Mouse (Mus musculus): ENCODE measurements at regions not wholly inside any gene's neighbourhood (a gene's known extent, or its start where the extent isn't known, plus 50 kb on each side); places are given as distances from the start of the nearest gene placed in this dataset.

DNA sequence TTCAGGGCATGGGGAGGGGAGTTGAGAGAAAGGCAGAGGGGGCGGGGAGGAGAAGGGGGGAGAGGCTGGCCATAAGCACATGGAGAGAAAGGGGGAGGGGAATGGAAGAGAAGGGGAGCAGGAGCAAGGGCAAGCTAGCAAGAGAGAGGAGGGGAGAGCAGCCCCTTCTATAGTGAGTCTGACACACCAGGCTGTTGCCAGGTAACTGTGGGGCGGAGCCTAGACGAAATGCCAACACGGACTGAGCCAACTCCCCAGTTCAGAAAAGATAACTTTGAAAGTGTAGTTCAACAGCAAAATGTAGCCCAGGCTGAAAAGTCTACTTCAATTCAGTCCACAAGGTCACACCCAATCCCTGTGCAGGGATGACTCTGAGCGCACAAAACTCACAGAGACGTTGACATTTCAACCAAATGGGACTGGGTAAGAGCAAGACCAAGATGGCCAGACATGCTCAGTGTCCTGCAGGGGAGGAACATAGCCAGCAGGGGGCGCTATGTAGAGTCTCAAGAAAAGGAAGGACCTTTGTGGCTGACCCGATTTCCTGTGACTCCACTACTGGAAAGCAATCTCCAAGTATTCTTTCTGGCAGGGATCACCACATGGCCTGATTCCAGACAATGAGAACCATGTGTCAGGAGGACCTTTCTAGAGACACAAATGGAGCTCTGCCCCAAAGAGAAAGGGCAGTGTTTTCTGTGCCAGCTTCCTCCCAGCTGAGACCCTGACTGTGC is 140.7 kb upstream of the Slc35f3 start:
- DNase-seq = peak; percentile 16 to 61
- intact Hi-C loops (cut with DNase I) = no loop called here

DNA sequence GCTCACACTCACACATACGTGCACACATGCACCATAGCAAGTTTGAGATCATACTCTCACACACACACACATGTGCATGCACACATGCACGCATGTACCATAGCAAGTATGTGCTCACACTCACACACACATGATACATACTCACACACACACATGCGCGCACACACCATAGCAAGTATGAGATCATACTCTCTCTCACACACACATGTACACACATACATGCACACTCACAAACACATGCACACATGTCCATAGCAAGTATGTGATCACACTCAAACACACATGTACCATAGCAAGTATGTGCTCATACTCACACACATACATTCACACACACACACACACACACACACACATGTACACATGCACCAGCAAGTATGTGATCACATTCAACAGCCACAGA is 138.9 kb upstream of the Slc35f3 start:
- DNase-seq = no peak
- intact Hi-C loops (cut with DNase I) = no loop called here

DNA sequence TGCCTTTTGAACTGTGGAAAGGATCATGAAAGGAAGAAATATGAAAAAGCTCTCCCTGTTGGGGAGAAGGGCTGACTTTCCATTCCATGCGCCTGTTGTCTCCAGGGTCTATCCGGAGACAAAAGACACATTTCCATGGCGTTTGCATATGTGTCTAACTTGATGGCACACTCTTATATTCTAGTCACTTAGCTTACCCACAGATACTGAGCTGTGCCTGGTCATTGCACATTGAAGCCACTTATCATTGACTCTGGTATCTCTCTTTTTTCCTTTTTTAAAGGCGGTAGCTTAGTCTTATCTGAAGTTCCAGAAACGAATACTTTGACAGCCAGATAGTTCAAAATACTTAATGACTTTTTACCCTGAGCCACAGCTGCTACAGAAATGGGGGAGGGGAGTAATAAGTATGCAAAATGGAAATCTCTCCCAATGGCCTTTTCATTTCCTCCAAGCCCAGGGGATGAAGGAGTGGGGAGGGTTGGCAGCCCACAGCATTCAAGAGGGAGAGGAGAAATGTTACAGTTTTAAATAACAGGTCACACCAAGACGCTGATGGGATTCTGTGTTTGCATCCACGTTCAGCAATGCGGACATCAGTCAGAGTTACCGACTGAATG is 137.9 kb upstream of the Slc35f3 start:
- intact Hi-C loops (cut with DNase I) = no loop called here
- DNase-seq = no peak

DNA sequence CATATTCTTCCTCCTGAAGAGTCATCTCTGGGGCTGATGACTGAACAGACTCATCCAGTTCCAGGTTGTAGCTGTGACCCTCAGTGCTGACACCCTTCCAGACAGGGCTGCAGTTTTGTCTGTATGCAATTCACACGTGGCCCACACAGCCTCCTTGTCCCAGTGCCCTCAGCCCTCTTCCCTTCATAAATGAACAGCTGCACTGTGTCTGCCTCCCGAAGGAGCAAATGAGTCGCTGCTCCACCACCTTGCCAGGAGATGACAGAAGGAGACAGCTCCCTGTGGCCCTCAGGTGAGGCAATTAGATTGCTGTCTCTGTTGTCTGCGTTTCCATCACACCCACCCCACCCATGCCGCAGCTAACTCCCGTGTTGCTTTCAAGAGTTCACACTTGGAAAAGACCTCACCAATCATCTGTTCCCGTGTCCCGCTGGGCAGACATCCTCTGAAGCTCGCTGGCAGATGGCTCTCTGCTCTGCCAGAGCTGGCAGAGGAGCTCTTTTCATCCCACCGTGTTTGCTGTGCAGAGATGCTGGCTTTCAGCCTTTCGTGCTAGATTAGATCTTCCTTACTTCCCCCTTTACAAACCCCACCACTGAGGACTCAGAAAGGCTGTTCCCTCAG is 135.5 kb upstream of the Slc35f3 start:
- intact Hi-C loops (cut with DNase I) = no loop called here
- DNase-seq = no peak

DNA sequence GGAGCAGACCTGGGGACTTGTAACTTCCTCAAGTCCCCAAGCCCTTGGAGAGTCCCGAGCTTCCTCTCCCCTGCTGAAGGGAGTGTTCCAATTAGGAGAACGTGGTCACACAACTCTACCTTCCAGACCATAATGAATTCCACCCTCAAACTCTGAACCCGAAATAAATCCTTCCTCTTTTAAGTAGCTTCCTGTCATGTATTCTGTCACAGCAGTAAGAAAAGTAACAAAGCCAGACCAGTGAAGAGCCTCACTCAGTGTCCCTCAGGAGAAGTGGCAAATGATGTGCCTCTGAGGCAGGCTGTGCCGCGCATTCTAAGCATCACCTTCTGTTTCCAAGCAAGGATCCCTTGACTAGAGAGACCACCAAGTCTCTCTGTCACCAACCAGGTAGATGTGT is 134.4 kb upstream of the Slc35f3 start:
- no peak for DNase-seq
- intact Hi-C loops (cut with DNase I) = no loop called here

DNA sequence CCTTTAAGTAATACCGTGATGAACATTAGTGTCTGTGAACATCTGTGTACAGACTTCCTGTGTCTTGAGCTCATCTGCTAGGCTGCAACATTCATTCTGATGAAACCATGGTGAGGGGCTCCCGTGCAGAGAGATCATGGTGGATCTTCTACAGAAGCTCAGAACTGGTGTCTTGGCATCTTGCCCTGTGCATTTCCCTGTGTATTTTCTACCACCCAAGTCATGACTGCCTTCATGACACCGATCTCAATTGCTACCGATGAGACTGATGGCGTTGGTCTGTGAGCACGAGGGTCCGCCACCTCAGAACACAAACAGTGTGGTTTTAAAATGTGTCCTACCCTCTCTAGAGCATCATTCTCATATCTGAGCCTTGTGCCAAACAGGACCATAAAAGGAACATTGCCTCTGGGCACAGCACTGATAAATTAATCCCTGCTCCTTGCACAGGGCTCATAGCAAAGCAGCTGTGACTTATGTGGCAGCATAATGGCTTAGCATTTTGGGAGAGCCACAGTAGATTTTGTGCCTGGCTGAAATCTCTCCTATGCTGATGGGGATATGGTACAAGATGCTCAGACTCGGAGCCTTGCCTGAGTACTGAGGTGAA is 132.8 kb upstream of the Slc35f3 start:
- intact Hi-C loops (cut with DNase I) = no loop called here
- DNase-seq = no peak

DNA sequence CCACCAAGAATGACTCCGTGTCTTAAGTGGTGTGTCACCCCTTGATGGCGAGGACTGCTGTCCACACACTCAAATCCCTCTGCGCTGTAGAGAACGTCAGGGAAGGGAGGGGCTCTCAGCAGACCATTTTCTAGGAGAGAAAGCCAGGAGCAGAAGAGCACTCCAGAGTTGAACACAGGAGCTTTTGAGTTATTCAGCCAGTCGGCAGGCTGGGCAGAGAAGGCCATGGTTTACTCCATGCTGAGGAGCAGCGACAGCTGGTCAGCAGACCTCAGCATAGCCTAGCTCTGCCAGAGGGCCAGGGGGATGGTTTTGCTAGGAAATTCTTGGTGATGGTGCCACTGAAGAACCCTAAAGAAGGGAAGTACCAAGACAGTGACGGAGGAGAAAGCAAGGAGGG is 132.0 kb upstream of the Slc35f3 start:
- DNase-seq = no peak
- intact Hi-C loops (cut with DNase I) = no loop called here

DNA sequence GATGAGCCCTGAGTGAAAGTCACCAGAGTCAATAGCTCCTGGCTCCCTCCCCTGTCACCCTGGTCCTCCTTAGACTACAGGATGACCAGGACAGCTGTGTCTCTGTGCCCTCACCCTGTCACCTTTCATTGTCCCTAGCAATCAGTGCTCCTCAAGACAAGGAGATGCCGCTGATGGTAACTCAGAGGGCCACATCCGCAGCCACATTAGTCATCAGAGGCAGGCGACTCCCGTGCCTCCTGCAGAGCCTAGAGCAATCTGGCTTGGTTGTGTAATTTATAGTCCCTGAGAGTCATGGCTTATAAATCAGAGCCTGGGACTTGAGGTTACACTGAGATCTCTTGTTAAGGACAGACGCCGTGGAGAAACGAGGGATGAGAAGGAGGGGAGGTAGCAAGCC is 123.9 kb upstream of the Slc35f3 start:
- intact Hi-C loops (cut with DNase I) = no loop called here
- no peak for DNase-seq

DNA sequence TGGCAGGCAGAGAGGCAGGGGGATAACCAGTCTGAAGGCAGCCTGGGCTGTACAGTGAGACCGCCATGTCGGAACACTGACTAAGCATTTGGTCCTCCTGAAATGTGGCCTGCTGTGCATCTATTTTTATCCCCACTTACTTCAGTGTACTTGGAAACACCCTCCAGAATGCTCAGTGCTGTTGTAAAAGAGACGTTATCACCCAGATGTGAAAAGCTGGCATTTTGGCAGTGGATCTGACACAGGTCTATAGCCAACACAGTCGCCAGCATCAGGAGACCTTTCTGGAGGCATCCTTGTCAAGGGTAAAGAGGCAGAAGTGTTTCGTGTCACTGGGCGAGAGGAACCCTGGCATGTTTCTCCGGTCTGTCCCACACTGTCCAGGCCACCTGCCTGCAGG is 122.1 kb upstream of the Slc35f3 start:
- intact Hi-C loops (cut with DNase I) = no loop called here
- DNase-seq = peak in 1 of 2 experiments; percentile 11

DNA sequence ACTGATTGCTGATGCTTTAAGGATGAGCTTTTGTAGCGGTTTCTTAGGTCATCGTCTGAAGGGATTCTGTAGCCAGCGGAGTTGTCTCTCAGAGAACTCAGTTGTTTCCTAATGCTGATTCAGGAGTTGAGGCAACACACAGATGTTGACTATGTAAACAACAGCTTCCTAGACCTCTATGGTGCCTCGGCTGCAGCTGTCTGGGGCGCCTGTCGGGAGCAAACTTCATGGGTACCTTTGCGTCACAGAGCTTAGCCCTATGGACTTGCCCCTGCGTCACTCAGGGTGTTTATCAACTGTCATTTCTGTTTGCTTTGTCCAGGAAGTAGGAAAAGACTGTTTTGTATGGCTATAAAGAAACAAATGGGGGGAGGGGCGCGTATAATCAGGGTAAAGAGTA is 120.5 kb upstream of the Slc35f3 start:
- intact Hi-C loops (cut with DNase I) = no loop called here
- no peak for DNase-seq

DNA sequence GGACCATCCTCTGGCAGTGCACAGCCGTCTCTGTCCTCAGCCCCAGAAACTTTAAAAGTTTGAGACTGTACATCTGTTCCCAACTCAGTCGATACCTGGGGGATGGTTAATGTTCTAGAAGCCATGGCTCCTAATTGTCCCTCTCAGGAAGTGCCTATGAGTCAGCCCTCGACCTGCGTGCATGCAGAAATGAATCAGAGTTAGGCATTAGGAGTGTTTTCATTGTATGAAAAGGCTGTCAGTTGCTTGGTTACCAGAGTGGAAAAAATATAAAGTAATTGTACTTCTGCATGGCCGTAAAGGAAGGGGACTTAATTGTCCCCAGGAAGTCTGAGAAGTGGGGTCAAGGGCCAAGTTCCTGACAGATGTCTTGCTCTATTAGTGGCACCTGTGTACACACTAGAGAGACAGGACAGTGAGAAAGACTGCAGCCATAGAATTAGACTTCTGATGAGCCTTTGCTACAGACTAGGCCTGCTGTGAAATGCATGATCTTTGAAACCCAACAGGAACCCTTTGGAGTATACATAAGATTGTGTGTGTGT is 109.5 kb upstream of the Slc35f3 start:
- intact Hi-C loops (cut with DNase I) = no loop called here
- DNase-seq = no peak

DNA sequence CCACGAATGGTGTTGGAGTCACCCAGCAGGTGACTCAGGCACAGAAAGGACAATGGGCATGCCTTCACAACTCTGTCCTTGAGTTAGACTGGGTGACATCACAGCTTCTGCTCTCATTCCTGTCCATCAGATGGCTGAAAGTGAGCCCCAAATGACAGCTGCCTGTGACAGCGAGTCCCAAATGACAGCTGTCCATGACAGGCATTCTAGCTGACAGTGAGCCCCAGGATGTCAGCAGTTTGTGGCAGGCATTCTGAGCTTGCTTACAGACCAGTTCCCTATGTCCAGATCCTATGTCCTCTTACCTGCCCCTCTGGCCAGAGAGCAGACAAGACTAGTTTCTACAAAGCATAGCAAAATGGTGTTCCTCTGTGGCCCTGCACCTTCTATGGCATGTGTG is 102.7 kb upstream of the Slc35f3 start:
- intact Hi-C loops (cut with DNase I) = no loop called here
- DNase-seq = no peak

DNA sequence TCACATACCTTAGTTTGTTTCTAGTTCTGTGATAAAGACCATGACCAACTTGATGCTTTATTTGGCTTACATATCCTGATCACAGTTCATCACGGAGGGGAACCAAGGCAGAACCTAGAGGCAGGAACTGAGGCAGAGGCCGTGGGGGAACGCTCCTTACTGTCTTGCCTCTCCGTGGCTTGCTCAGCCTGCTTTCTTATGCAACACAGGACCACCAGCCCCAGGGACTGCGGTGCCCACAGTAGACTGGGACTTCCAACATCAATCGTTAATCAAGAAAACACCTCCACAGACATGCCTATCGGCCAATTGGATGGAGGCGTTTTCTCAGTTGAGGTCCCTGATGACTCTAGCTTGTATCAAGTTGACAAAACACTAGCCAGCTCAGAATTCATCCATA is 87.8 kb upstream of the Slc35f3 start:
- DNase-seq = no peak
- intact Hi-C loops (cut with DNase I) = no loop called here

DNA sequence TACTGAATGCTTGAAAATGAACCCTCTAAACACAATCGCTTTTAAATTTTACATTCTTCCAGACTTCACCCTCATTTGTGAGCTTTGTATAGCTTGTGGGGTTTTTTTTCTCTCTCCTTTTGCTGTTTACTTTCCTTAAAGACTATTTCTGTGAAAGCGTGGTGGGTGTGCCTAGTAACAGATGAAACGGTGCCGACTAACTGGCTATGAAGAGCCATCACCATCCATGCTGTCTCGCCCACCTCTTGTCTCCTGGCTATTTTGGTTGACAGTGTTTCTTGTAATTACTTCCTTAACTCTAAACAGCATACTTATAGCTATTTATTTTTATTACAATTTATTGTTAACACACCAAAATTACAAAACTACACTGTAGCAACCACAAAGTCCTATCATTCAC is 85.6 kb upstream of the Slc35f3 start:
- DNase-seq = no peak
- intact Hi-C loops (cut with DNase I) = no loop called here

DNA sequence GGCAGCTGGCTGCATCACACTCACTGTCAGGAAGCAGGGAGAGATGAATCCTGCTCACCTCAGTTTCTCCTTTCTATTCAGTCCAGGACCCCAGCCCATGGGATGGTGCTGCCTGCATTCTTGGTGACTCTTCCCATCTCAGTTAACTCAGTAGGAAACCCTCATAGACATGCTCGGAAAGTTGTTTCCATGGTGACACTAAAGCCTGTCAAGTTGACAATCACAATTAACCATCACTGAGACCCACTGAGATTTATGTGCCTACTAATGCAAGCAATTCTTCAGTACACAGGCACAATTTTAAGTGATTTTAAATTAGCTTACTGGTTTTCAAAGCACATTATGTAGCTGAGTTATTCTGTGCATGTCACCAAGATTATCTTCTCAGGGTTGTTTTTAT is 83.8 kb upstream of the Slc35f3 start:
- DNase-seq = no peak
- intact Hi-C loops (cut with DNase I) = no loop called here

DNA sequence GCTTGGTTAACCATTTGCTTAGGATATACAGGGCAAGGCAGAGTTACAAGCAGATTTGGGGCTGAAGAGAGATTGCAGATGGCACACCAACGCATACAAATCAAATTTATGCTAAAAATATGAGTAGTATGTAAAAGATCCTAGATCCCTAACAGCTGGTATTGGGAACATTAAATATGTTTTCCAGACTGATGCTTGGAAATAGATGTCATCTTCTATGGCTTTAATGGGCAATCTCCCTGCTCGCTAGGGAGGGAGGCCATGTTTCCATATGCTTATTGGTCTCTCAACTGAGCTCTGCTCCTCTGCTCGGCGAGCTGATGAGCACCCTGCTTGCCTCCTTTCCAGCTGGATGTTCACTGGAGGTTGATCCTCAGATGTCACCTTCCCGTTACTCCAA is 82.0 kb upstream of the Slc35f3 start:
- no peak for DNase-seq
- intact Hi-C loops (cut with DNase I) = no loop called here

DNA sequence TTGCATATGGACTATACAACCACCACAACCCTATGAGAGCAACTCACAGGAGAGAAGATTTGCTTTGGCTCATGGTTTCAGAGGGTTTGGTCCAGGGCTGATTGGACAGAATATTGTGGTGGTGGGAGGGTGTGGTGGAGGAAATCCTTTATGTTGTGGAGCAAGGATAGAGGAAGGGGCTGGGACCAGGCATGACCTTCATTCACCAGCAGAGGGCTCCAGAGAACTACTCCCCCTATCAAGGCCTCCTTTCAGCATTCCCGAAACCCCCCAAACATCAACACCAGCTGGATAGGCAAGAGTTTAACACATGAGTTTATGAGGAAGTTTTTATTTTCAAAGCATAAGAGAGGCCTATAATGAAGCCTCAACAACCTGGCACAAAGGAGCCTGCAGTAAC is 76.7 kb upstream of the Slc35f3 start:
- intact Hi-C loops (cut with DNase I) = no loop called here
- no peak for DNase-seq

DNA sequence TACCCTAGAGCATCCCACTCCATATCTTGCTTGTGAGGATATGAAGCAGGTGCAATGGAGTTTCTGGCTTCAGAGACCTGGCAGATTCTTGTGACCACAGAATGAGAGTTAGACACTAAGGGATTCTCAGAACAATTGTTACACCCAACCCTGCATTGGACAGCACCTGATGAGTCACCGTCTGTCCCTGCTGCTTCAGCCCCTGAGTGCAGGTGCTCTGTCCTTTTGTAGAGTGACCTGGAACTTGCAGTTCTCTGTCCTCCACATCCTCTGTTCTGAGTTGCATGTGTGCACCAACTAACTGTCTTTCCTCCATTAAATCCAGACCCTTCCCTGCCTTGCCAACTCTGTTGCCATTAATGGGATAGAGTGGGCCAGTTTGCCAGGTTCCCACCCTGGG is 66.6 kb upstream of the Slc35f3 start:
- DNase-seq = no peak
- intact Hi-C loops (cut with DNase I) = no loop called here

DNA sequence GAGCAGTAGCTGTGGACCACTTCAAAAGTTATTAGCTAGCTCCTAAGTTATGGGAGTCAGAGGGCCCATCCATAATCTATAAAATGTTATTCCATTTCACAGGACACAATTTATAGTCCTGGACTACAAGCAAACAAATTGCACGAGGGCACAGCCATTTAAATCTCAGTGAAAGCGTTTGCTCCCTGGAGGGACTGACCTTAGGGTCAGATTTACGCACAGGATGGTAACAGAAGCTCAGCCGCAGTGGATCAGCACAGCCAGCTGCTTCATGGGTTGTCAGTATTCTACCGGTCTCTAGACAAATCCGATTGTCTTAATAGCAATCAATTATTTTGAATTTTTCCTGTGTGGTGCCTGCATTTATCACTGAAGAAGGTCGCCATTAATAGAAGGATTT is 65.8 kb upstream of the Slc35f3 start:
- intact Hi-C loops (cut with DNase I) = no loop called here

DNA sequence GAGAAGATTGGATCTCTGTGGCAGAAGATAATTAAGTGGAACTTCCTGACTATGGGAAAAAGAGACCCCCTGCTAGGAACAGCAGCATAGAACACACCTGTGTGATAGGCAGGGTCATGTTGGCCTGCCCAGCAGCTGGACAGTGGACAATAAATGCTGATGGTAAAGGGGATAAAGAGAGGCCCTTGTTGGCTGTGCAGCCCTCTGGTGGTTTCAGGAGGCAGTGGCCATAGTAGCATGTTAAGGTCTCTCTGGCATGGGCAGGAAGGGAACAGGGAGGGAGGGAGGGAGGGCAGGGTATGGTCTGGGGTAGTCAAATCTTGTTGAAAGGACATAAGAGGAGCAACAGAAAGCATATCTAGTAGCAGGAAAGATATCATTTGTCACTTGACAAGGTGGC is 58.7 kb upstream of the Slc35f3 start:
- intact Hi-C loops (cut with DNase I) = no loop called here
- DNase-seq = no peak

More for the DNA sequence above, 65.8 kb upstream of the Slc35f3 start:
- no peak for DNase-seq

DNA sequence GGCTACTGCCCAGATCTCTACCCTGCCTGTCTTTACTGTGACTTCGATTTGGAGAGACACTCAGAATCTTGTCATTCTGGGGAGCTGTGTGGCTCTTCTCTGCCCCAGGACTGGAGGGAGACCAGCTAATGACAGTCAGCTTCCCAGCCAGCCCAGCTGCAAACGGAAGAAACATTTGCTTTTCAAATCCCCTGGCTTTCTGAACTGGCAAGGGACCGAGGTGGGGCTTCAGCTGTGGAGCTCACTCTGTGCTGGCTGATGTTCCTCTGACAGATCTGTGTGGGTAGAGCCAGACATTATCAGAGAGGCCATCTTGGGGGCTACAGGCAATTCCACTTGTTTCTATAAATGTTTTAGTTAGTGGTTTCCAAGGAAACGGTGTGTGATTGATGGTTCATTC is 54.0 kb upstream of the Slc35f3 start:
- intact Hi-C loops (cut with DNase I) = no loop called here
- DNase-seq = no peak

Measured in heart, postnatal 14 days (tissue).